Mouse (Mus musculus) leukemia stem cell, adult 10-12 weeks (primary cell): ENCODE results near the gene Cage1. TPM values are rescaled to one million over a fixed set of nuclear protein-coding genes. Genes with fewer than 3 reads are reported as not detected.

Experiments
- polyA plus RNA-seq: library from polyadenylated mRNA; stranded (reverse); fragments of >175 nt; gene quantifications from 2 replicates; pipeline ENCODE4 v1.2.3, GENCODE M21; 2012; ENCODE audit warnings: low replicate concordance

The Cage1 gene
- 0.07 and 0.08 TPM in 2 replicates for polyA plus RNA-seq

DNA sequence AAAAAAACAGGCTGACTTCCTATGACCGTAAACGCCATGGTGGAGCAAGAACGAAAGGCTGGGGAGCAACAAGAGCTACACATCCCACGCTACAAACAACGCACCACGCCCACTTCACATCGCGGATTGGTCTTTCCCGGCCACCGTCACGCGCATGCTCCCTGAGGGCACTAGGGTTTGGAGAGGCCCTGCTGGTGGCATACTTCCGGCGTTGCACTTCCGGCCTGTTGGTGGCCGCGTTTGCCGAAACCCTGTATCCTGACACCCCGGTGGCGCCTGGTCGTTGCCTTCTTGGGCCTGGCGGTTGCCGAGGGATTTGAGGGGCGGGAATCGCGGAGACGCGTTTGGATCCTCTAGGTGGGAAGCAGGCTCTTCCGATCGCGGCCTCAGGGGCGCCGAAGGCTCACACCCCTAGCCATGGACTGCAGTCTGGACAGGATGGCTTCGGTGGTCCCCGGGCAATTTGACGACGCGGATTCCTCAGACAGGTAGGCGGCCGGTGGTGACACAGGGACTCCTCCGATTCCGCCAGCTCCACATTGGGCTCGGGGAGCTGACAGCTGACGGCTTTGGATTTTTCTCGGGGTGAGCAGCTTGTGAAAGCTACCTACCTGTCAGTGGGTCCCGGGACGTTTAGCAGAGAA, at the start of gene Cage1:
TSS of gene Cage1 (minus strand) at position 26 of the 644 bp plus-strand sequence.

DNA sequence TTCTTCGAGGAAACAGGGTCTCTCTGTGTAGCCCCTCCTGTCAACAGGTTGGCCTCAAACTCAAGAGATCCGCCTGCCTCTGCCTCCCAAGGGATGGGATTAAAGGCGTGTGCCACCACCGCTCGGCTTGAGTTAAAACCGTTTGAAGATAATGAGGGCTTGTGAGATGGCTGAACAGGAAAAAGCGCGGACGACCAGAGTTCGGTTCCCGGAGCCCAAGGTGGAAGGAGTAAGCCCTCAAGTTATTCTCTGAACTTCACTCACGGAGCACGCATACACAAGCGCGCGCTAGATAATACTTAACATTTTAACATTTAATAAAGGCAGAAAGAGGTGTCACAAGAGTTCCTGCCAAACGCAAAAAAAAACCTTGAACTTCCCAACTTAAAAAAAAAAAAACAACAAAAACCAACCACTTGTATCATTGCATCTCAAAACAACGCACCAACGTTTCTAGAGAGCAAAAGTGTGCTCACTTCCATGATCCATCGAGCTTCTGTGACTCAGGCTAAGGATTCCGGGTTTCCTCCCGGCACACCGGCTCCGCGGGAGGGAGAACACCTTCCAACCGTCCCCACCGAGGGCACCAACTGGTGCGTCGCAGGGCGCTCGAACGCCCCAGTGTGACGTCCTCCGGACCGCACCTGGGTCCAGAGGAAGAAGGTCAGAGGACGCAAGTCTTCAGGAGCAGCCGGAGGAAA, 376 bp downstream of the Cage1 start, which contains the start of gene Riok1:
TSS of gene Riok1 (plus strand) at position 653 of the 701 bp plus-strand sequence.

DNA sequence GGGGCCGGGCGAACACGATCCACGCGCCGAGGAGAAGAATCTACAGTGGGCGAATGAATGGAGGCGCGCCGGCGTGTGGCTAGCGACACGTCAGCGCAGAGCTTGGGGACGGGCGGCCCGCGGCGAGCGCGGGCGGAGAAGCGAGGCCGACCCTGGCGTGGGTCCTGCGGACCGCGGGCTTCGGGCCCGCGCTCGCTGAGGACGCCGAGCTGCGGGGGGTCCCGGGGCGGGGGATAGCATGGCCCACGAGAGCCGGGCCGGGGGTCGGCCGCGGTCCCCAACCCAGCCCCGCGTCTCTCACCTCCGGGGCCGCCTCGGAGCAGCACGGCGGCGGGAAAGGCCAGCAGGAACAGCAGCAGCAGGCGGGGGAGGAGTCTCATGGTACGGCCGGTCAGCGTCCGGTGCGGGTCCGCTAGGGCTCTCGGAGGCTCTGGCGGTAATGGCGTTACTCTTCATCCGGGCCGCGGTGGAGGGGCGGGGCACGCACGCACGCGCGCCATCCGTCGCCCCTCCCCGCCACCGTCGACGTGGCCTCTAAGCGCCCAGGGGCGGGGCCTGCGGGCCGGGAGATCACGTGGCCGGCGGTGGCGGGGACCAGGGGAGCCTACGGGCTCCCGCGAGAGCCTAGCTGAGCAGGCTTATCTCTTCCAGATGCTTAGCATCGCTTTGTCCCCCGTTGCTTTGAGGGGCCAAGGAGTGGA, 43.0 kb downstream of the Cage1 start, which contains the start of gene Ssr1:
TSS of gene Ssr1 (minus strand) at position 514 of the 701 bp plus-strand sequence.

Other genes with a start within 250 kb of the Cage1 start
- gene Ssr1, start 42.9 kb downstream of the Cage1 start, polyA plus RNA-seq = 30.1 and 30.3 TPM in 2 replicates
- gene Riok1, start 74 bp downstream of the Cage1 start, polyA plus RNA-seq = 20.5 and 26.4 TPM in 2 replicates
- 0.07 TPM in 2 replicates for gene Dsp, start 114.2 kb upstream of the Cage1 start, polyA plus RNA-seq
- gene Snrnp48, start 167.9 kb upstream of the Cage1 start, polyA plus RNA-seq = 21.4 and 27.7 TPM in 2 replicates